Mouse (Mus musculus) spleen, adult 2 months (tissue): ENCODE results near the gene D930007J09Rik.

Source experiments
- CTCF ChIP-seq: fragments of 200-500 bp; IDR thresholded peaks from 2 replicates; pipeline ENCODE4 v1.5.1; 2011; ENCODE audit warnings: mild to moderate bottlenecking, inconsistent platforms; ENCODE audit not compliant: insufficient read depth, insufficient read length, insufficient replicate concordance; ENCODE audit errors: extremely low read depth
- POLR2A ChIP-seq: fragments of 200-500 bp; IDR thresholded peaks from 2 replicates; pipeline ENCODE4 v1.6.1; 2011; ENCODE audit warnings: low read depth, low read length, inconsistent platforms

DNA sequence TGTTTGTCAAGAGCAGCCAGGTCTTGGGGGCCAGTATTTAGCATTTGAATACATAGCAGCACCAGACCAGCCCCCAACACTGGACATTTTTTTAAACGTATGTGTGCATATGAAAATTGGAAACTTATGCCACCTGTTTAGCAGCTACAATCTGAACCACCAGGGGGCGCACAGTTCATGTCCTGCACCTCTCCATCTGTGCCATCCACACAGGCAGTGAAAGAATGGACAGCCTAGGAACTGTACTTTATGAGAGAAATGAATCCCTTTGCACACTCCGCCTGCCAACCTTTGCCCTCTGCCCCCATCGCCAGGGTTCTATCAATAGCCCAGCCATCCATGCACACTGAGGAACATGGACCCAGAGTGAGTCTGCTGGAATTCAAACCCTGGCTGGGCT, 25.3 kb upstream of the D930007J09Rik start:
- TF ChIP-seq POLR2A (no peak), CTCF (peak; percentile 73; the same call in 1 of the 2 replicates)
